Mouse (Mus musculus) myocyte (in vitro differentiated cells): ENCODE measurements around the gene 6330409D20Rik. TPM values are rescaled to one million over a fixed set of nuclear protein-coding genes. Genes with fewer than 3 reads are reported as not detected.

ENCODE experiments used
- H3K27me3 ChIP-seq: one replicate; pipeline ENCODE4 v1.6.1; 2011; ENCODE audit not compliant: control insufficient read depth, insufficient read depth, insufficient read length
- H3K36me3 ChIP-seq: one replicate; pipeline ENCODE4 v1.6.1; 2011; ENCODE audit not compliant: control insufficient read depth, insufficient read depth
- H3K4me2 ChIP-seq: one replicate; pipeline ENCODE4 v1.6.1; 2011; ENCODE audit warnings: low read depth, control low read depth
- H3K4me3 ChIP-seq: one replicate; pipeline ENCODE4 v1.5.1; 2011; ENCODE audit warnings: mild to moderate bottlenecking, control low read depth, moderate library complexity
- H3K79me2 ChIP-seq: one replicate; pipeline ENCODE4 v1.6.1; 2011; ENCODE audit not compliant: control insufficient read depth, insufficient read depth
- H3ac ChIP-seq: one replicate; pipeline ENCODE4 v1.6.1; 2011; ENCODE audit not compliant: control insufficient read depth, insufficient read length
- CEBPB ChIP-seq: IDR thresholded peaks from 2 replicates; pipeline ENCODE4 v1.6.1; 2011; ENCODE audit warnings: mild to moderate bottlenecking, moderate library complexity; ENCODE audit not compliant: poor library complexity, insufficient read depth, severe bottlenecking
- E2F4 ChIP-seq: IDR thresholded peaks from one replicate; pipeline ENCODE4 v1.6.1; 2011; ENCODE audit warnings: mild to moderate bottlenecking, control low read depth, moderate library complexity; ENCODE audit not compliant: insufficient read depth
- MAX ChIP-seq: IDR thresholded peaks from one replicate; pipeline ENCODE4 v1.6.1; 2011; ENCODE audit warnings: low read depth, mild to moderate bottlenecking, control low read depth
- MYOD1 ChIP-seq, 3 experiments: IDR thresholded peaks; one replicate each; pipeline ENCODE4 v1.6.1; 2011; ENCODE audit warnings: control low read depth in 2 of 3, low read depth in 2 of 3, mild to moderate bottlenecking in 2 of 3, moderate library complexity in 1 of 3; ENCODE audit not compliant: insufficient read length in 2 of 3, control insufficient read depth in 1 of 3
- MYOG ChIP-seq, 3 experiments: IDR thresholded peaks; one replicate each; pipeline ENCODE4 v1.6.1; 2011; ENCODE audit warnings: control low read depth in 2 of 3, low read depth in 2 of 3, mild to moderate bottlenecking in 2 of 3; ENCODE audit not compliant: insufficient read length in 2 of 3, control insufficient read depth in 1 of 3, insufficient read depth in 1 of 3
- POLR2A ChIP-seq: IDR thresholded peaks from one replicate; pipeline ENCODE4 v1.6.1; 2011; ENCODE audit warnings: low read depth, mild to moderate bottlenecking, control low read depth, moderate library complexity; ENCODE audit not compliant: insufficient read length
- POLR2AphosphoS2 ChIP-seq: IDR thresholded peaks from one replicate; pipeline ENCODE4 v1.6.1; 2011; ENCODE audit warnings: low read depth, control low read depth; ENCODE audit not compliant: insufficient read length
- REST ChIP-seq: IDR thresholded peaks from one replicate; pipeline ENCODE4 v1.6.1; 2011; ENCODE audit warnings: mild to moderate bottlenecking, control low read depth, moderate library complexity; ENCODE audit not compliant: insufficient read depth, insufficient read length
- SRF ChIP-seq: IDR thresholded peaks from one replicate; pipeline ENCODE4 v1.6.1; 2011; ENCODE audit warnings: low read depth; ENCODE audit not compliant: control insufficient read depth, insufficient read length
- TCF12 ChIP-seq: IDR thresholded peaks from one replicate; pipeline ENCODE4 v1.6.1; 2011; ENCODE audit warnings: mild to moderate bottlenecking, control low read depth; ENCODE audit not compliant: poor library complexity, insufficient read depth, severe bottlenecking
- TCF3 ChIP-seq: IDR thresholded peaks from one replicate; pipeline ENCODE4 v1.6.1; 2011; ENCODE audit warnings: low read depth, control low read depth; ENCODE audit not compliant: insufficient read length
- USF1 ChIP-seq: IDR thresholded peaks from one replicate; pipeline ENCODE4 v1.6.1; 2011; ENCODE audit warnings: low read depth, mild to moderate bottlenecking, control low read depth, moderate library complexity
- polyA plus RNA-seq: library from polyadenylated mRNA; unstranded; fragments of >200 nt; fragmentation: generic; extraction: Trizol; gene quantifications from one replicate; pipeline ENCODE4 v1.2.1, GENCODE M21; 2012; ENCODE audit warnings: missing spikeins

Gene 6330409D20Rik
- polyA plus RNA-seq, 1 experiment, result not detected

DNA sequence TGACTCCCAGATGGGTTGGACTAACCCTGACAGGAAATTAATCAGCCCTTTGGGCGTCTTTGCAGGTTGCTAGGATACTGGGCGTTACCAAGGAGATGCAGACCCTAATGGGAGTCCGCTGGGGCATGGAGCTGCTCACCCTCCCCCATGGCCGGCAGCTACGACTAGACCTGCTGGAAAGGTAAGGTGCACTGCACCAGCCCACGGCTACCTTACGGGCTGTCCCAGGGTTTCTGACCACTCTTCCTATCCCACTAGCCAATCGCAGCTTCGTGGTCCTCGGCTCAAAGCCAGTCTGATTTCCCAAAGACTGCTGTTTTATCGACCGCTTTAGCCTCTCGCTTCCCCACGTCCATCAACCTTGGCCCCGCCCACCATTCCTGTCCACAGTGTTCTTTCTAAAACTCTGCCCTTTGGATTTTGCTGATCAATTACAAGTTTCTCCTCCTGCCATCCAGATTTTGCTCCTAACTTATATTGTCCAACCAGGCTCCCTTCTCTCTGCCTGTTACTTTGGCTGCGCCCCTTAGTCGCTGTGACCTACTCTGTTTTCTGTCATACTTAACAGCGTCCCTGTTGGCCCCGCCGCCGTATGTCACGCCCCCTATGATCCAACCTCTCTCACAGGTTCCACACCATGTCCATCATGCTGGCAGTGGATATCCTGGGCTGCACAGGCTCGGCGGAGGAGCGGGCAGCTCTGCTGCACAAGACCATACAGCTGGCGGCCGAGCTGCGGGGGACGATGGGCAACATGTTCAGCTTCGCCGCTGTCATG is 10.3 kb upstream of the 6330409D20Rik start:
- Histone ChIP-seq H3K4me3 (no peak overlapping the region), H3K79me2 (no peaks in the 10 kb centered on the region), H3K27me3 (peaks cover under 1% of the 10 kb centered on the region), H3K4me2 (no peak overlapping the region), H3K36me3 (no peaks in the 10 kb centered on the region), H3ac (no peak overlapping the region)
- TF ChIP-seq SRF (no peak), MAX (no peak), MYOD1 (IDR thresholded peaks at IDR 0.05; ENCODE audit: control insufficient read depth in 1 of 3, insufficient read length in 2 of 3, low read depth in 2 of 3) (no peak), E2F4 (no peak), CEBPB (no peak), POLR2AphosphoS2 (no peak), TCF12 (no peak), USF1 (no peak), REST (no peak), POLR2A (no peak), TCF3 (no peak), MYOG (IDR thresholded peaks at IDR 0.05; ENCODE audit: control insufficient read depth in 1 of 3, insufficient read depth in 1 of 3, insufficient read length in 2 of 3, low read depth in 2 of 3) (no peak)

DNA sequence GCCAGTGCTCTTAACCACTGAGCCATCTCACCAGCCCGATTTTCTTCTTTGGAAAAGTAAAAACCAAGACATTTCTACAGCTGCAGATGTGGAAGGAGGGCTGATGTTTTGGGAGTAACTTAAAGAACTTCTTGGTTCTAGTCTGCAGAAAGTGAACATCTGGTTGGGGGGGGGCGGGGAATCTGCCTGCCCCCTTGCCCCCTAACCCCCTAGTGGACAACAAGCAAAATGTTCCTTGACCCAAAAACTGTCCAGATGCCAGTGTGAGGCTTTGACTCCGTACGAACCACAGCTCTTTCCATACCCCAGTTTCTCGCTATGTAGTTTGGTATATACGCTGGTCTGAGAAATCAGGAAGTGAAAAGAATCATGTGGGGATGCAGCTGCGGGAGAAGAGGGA is 9.4 kb upstream of the 6330409D20Rik start:
- no peak for TF ChIP-seq TCF3
- no peak for TF ChIP-seq CEBPB
- TF ChIP-seq MYOD1 (IDR thresholded peaks at IDR 0.05; ENCODE audit: control insufficient read depth in 1 of 3, insufficient read length in 2 of 3, low read depth in 2 of 3), result no peak
- no peak for TF ChIP-seq TCF12
- TF ChIP-seq REST, result no peak
- no peak for TF ChIP-seq POLR2AphosphoS2
- no peak for TF ChIP-seq SRF
- TF ChIP-seq MAX, result no peak
- no peak for TF ChIP-seq E2F4
- TF ChIP-seq USF1, result no peak
- TF ChIP-seq MYOG (IDR thresholded peaks at IDR 0.05; ENCODE audit: control insufficient read depth in 1 of 3, insufficient read depth in 1 of 3, insufficient read length in 2 of 3, low read depth in 2 of 3), result no peak
- TF ChIP-seq POLR2A, result no peak
- H3K36me3 ChIP-seq, result no peaks in the 10 kb centered on the region
- H3K4me3 ChIP-seq, result no peak overlapping the region
- H3K79me2 ChIP-seq, result no peaks in the 10 kb centered on the region
- peaks cover 7% of the 10 kb centered on the region for H3K27me3 ChIP-seq
- H3K4me2 ChIP-seq, result no peak overlapping the region
- H3ac ChIP-seq, result no peak overlapping the region

DNA sequence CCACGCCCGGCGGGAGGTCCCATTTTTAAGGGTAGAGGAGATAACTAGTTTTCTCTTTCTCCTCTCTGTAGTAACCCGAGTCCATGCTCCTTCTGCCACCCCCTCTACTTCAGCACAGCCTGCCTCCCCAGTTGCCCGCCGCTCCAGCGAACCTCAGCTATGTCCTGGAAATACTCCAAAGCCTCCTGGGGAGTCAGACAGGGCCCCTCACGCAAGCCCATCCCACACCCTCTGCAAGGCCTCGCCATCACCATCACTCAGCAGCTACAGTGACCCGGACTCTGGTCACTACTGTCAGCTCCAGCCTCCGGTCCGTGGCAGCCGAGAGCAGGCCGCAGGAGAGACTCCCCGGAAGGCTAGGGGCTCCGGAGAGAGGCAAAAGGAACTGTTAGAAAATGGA is 8.3 kb upstream of the 6330409D20Rik start:
- Histone ChIP-seq H3ac (no peak overlapping the region), H3K27me3 (peaks cover 7% of the 10 kb centered on the region), H3K79me2 (no peaks in the 10 kb centered on the region), H3K4me2 (no peak overlapping the region), H3K36me3 (no peaks in the 10 kb centered on the region), H3K4me3 (no peak overlapping the region)
- TF ChIP-seq POLR2AphosphoS2 (no peak), REST (no peak)

DNA sequence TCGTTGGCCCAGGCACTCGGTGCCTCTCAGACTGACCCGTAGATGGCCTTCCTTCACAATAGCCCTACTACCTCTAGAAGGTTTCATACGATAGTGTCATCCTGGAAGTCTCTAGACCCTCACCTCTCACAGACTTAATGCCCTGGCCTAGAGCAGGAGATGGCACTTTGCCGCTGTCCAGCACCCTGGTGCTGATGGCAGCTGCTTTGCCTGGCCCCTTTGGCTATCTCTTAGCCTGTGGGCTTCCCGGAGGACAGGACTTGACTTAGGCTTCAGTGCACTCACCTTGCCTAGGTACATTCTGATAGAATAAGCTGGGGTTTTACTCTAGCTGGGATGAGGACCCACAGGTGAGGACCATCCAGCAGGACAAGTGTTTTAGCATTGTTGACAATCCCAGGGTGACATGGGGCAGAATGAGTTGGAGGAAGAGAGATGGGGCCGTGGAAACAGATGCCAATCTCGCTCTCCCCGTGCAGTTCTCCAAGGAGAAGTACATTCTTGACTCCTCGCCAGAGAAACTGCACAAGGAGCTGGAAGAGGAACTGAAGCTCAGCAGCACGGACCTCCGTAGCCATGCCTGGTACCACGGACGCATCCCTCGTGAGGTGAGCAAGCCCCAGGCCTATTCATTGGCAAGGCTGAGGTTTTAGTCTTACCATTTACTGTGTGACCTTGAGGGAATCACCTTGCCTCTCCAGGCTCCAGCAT is 3.6 kb upstream of the 6330409D20Rik start:
- Histone ChIP-seq H3ac (no peak overlapping the region), H3K79me2 (no peaks in the 10 kb centered on the region), H3K4me2 (no peak overlapping the region), H3K36me3 (no peaks in the 10 kb centered on the region), H3K27me3 (peaks cover 25% of the 10 kb centered on the region), H3K4me3 (no peak overlapping the region)
- TF ChIP-seq TCF12 (no peak), TCF3 (no peak), POLR2A (no peak), MAX (no peak), MYOD1 (IDR thresholded peaks at IDR 0.05; ENCODE audit: control insufficient read depth in 1 of 3, insufficient read length in 2 of 3, low read depth in 2 of 3) (no peak), SRF (no peak), POLR2AphosphoS2 (no peak), REST (peak; percentile 92), CEBPB (no peak), E2F4 (no peak), MYOG (IDR thresholded peaks at IDR 0.05; ENCODE audit: control insufficient read depth in 1 of 3, insufficient read depth in 1 of 3, insufficient read length in 2 of 3, low read depth in 2 of 3) (peak in 1 of 3 experiments; percentile 27)

DNA sequence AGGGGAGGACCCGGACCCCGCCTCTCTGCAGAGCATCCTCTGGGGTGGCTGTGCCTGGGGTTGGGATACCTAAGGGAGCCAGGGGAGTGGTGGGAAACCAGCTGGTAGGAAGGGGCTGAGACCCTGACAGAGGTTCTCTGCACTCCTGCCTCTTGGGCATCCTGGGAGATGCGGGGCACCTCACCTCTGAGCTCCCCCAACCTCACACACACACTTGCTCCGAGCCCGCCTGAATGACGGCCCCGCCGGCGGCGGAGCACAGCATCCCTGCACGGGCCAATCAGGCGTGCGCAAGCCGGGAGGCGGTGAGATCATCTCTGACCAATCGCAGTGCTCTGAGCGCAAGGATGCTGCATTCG is 1.3 kb upstream of the 6330409D20Rik start:
- Histone ChIP-seq H3K36me3 (no peaks in the 10 kb centered on the region), H3ac (no peak overlapping the region), H3K27me3 (peaks cover 25% of the 10 kb centered on the region), H3K4me2 (no peak overlapping the region), H3K4me3 (no peak overlapping the region), H3K79me2 (no peaks in the 10 kb centered on the region)
- no peak for TF ChIP-seq REST
